Mouse (Mus musculus): Measurements from ENCODE around the gene Tsnax.

GRCm38 (mm10) chr8:125045760-125046159, 33.0 kb downstream of the Tsnax start:
- no peak for TF ChIP-seq CTCF (IDR thresholded peaks at IDR 0.05; ENCODE audit: borderline replicate concordance, extremely low read depth, insufficient read depth, insufficient read length)
- no peak for TF ChIP-seq POLR2A (IDR thresholded peaks at IDR 0.05; ENCODE audit: borderline replicate concordance, extremely low read depth, insufficient read depth, insufficient read length, poor library complexity, severe bottlenecking)

Measured in brain, embryonic 14.5 days (tissue).